In genomic region chr7:122497516-122497915, GRCm38 (mm10) we compare ENCODE assay signal across 23 mouse cellular contexts.
DNase-seq lines count a peak whose midpoint lies in the region; ATAC-seq and TF ChIP-seq lines count a peak whose summit lies in the region.
"Had no signal": no experiment of that assay in that cellular context is flagged by ENCODE, and none has a peak within 500 bp of the region (broad histone marks: within the 10 kb centered on the region; RNA-seq: fewer than 3 reads in every experiment).

No protein-coding gene starts in this region.

- WGBS in midbrain, embryonic 11.5 days = 85% methylated on average over 8 of the region's 8 CpGs
- WGBS in midbrain, postnatal 0 days = 80% methylated on average over 8 of the region's 8 CpGs
- 63% methylated on average over 8 of the region's 8 CpGs for WGBS in kidney, embryonic 15.5 days

- no peak overlapping the region for H3K9ac ChIP-seq in midbrain, embryonic 11.5 days (ENCODE audit: low read length)
- no peak overlapping the region for H3K9ac ChIP-seq in midbrain, postnatal 0 days (replicated peaks; ENCODE audit: low read length, poor library complexity, severe bottlenecking)
- H3K9ac ChIP-seq in kidney, embryonic 15.5 days = no peak overlapping the region
- H3K9ac ChIP-seq: embryonic facial prominence, embryonic 13.5 days; forebrain, embryonic 12.5 days; hindbrain, embryonic 12.5 days; hindbrain, embryonic 15.5 days had no signal

- no peaks in the 10 kb centered on the region for H3K27me3 ChIP-seq in midbrain, embryonic 11.5 days (ENCODE audit: control insufficient read depth, insufficient read depth, low read length)
- H3K27me3 ChIP-seq in midbrain, postnatal 0 days (ENCODE audit: insufficient read depth, low read length) = no peaks in the 10 kb centered on the region
- no peaks in the 10 kb centered on the region for H3K27me3 ChIP-seq in kidney, embryonic 15.5 days
- H3K27me3 ChIP-seq: embryonic facial prominence, embryonic 13.5 days; forebrain, embryonic 12.5 days; hindbrain, embryonic 12.5 days; hindbrain, embryonic 15.5 days; Patski had no signal

- no peaks in the 10 kb centered on the region for H3K36me3 ChIP-seq in midbrain, embryonic 11.5 days (ENCODE audit: control insufficient read depth, insufficient read depth, low read length)
- no peaks in the 10 kb centered on the region for H3K36me3 ChIP-seq in midbrain, postnatal 0 days (ENCODE audit: insufficient read depth, low read length)
- no peaks in the 10 kb centered on the region for H3K36me3 ChIP-seq in kidney, embryonic 15.5 days
- H3K36me3 ChIP-seq: embryonic facial prominence, embryonic 10.5 days; embryonic facial prominence, embryonic 13.5 days; forebrain, embryonic 12.5 days; hindbrain, embryonic 12.5 days; hindbrain, embryonic 15.5 days had no signal

- H3K9me3 ChIP-seq in midbrain, embryonic 11.5 days (ENCODE audit: control insufficient read depth, low read length) = no peaks in the 10 kb centered on the region
- H3K9me3 ChIP-seq in midbrain, postnatal 0 days (ENCODE audit: low read length) = no peaks in the 10 kb centered on the region
- no peaks in the 10 kb centered on the region for H3K9me3 ChIP-seq in kidney, embryonic 15.5 days (replicated peaks)
- H3K9me3 ChIP-seq: embryonic facial prominence, embryonic 10.5 days; embryonic facial prominence, embryonic 13.5 days; forebrain, embryonic 12.5 days; hindbrain, embryonic 12.5 days; hindbrain, embryonic 15.5 days had no signal

- H3K27ac ChIP-seq in midbrain, embryonic 11.5 days (ENCODE audit: low read depth, low read length) = no peak overlapping the region
- H3K27ac ChIP-seq in midbrain, postnatal 0 days (ENCODE audit: low read depth, low read length) = no peak overlapping the region
- H3K27ac ChIP-seq in kidney, embryonic 15.5 days = no peak overlapping the region
- H3K27ac ChIP-seq: embryonic facial prominence, embryonic 10.5 days; embryonic facial prominence, embryonic 13.5 days; forebrain, embryonic 12.5 days; hindbrain, embryonic 12.5 days; hindbrain, embryonic 15.5 days had no signal

- H3K4me3 ChIP-seq in midbrain, embryonic 11.5 days (ENCODE audit: low read depth, low read length) = no peak overlapping the region
- H3K4me3 ChIP-seq in midbrain, postnatal 0 days (ENCODE audit: low read depth, low read length) = no peak overlapping the region
- H3K4me3 ChIP-seq in kidney, embryonic 15.5 days (replicated peaks) = no peak overlapping the region
- H3K4me3 ChIP-seq: embryonic facial prominence, embryonic 10.5 days; embryonic facial prominence, embryonic 13.5 days; erythroblast, embryonic 14.5 days; forebrain, embryonic 12.5 days; hindbrain, embryonic 12.5 days; hindbrain, embryonic 15.5 days had no signal

- no peak for ATAC-seq in midbrain, embryonic 11.5 days (ENCODE audit: low FRiP score)
- no peak for ATAC-seq in midbrain, postnatal 0 days (ENCODE audit: low FRiP score)
- no peak for ATAC-seq in kidney, embryonic 15.5 days (replicated peaks; ENCODE audit: low FRiP score)
- ATAC-seq: forebrain, embryonic 16.5 days; intestine, postnatal 0 days; Patski had no signal

- no peak for TF ChIP-seq CTCF in midbrain, postnatal 0 days (IDR thresholded peaks at IDR 0.05)

- no peak overlapping the region for H3K4me2 ChIP-seq in midbrain, embryonic 11.5 days
- no peak overlapping the region for H3K4me2 ChIP-seq in midbrain, postnatal 0 days (ENCODE audit: low read depth, low read length, poor library complexity, severe bottlenecking)
- no peak overlapping the region for H3K4me2 ChIP-seq in kidney, embryonic 15.5 days
- H3K4me2 ChIP-seq: embryonic facial prominence, embryonic 13.5 days; forebrain, embryonic 12.5 days; heart, embryonic 11.5 days; hindbrain, embryonic 12.5 days; hindbrain, embryonic 15.5 days had no signal

- peak; percentile 72 for DNase-seq in midbrain, embryonic 11.5 days (ENCODE audit: low spot score, missing footprints)
- DNase-seq in midbrain, postnatal 0 days (ENCODE audit: low spot score) = no peak
- DNase-seq in adrenal gland, adult 8-10 months = peak; percentile 36
- DNase-seq in adrenal gland, postnatal 36 days = peak; percentile 30 to 32
- no peak for DNase-seq in layer of hippocampus, adult 18-20 months (ENCODE audit: low spot score in 2 of 2)
- DNase-seq: cerebellum, adult 11-12 months; cerebellum, adult 8-10 months; cerebellum, postnatal 10 days; cerebellum, postnatal 36 days; embryo, embryonic 11 days; gastrocnemius, postnatal 10 days; heart, adult 11 months had no signal

- no peaks in the 10 kb centered on the region for H3K4me1 ChIP-seq in midbrain, embryonic 11.5 days (ENCODE audit: control insufficient read depth, insufficient read depth, low read length)
- no peaks in the 10 kb centered on the region for H3K4me1 ChIP-seq in midbrain, postnatal 0 days (ENCODE audit: insufficient read depth, low read length)
- no peaks in the 10 kb centered on the region for H3K4me1 ChIP-seq in kidney, embryonic 15.5 days
- H3K4me1 ChIP-seq: embryonic facial prominence, embryonic 10.5 days; embryonic facial prominence, embryonic 13.5 days had no signal

Comparison
In these comparisons a context has a peak if more than half of its experiments do, and no peak if none do; other contexts are left out.
1. DNase-seq: peak in midbrain, embryonic 11.5 days (single experiment), adrenal gland, adult 8-10 months (single experiment) and adrenal gland, postnatal 36 days (2 of 2); none in midbrain, postnatal 0 days (single experiment) and layer of hippocampus, adult 18-20 months (0 of 2).